In the genomic region with DNA sequence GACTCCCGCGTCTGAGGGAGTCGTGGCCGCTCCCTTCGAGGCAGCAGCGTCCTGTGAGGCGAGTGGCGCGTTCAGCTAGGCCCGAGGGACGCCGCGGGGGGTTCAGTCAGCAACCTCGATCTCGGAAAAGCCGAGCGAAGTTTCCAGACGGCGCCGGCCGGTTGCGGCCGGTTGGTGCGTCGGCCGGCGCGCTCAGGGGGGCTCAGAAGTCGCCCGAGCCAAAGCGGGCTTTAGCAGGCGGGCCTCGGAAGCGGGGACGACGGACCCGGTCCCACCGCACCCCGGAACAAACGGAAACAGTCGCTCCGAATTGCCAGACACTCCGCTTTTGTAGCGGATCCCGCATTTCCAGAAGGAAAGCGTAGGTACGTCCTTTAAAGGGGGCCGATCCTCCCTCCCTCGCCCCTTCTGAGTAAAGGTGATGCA, we compare ENCODE assay signal across 8 mouse cellular contexts. TPM values are rescaled to one million over a fixed set of nuclear protein-coding genes. Genes with fewer than 3 reads are reported as not detected.
DNase-seq lines count a peak whose midpoint lies in the region; ATAC-seq and TF ChIP-seq lines count a peak whose summit lies in the region.

No protein-coding gene starts in this region.

- peaks cover 4% of the 10 kb centered on the region; the same call in 1 of the 2 replicates for H3K9me3 ChIP-seq in heart, embryonic 16.5 days (replicated peaks; ENCODE audit: control insufficient read depth, low read length)
- no peaks in the 10 kb centered on the region for H3K9me3 ChIP-seq in liver, embryonic 15.5 days (replicated peaks)
- H3K9me3 ChIP-seq in stomach, embryonic 16.5 days (replicated peaks; ENCODE audit: control insufficient read depth, low read length) = no peaks in the 10 kb centered on the region

- H3K36me3 ChIP-seq in thymus, adult 2 months (ENCODE audit: control insufficient read depth, insufficient read depth, low read length) = no peaks in the 10 kb centered on the region
- H3K36me3 ChIP-seq in heart, embryonic 16.5 days (ENCODE audit: control insufficient read depth, insufficient read depth) = peaks cover 7% of the 10 kb centered on the region
- H3K36me3 ChIP-seq in liver, embryonic 15.5 days (replicated peaks) = no peaks in the 10 kb centered on the region
- no peaks in the 10 kb centered on the region for H3K36me3 ChIP-seq in stomach, embryonic 16.5 days (ENCODE audit: control insufficient read depth, insufficient read depth, low read length)

- peaks cover 10% of the 10 kb centered on the region for H3K4me1 ChIP-seq in thymus, adult 2 months (replicated peaks; ENCODE audit: control insufficient read depth, insufficient read depth, low read length)
- H3K4me1 ChIP-seq in heart, embryonic 16.5 days (ENCODE audit: control insufficient read depth, insufficient read depth, low read length) = peaks cover 13% of the 10 kb centered on the region
- H3K4me1 ChIP-seq in liver, embryonic 15.5 days (replicated peaks) = peaks cover 16% of the 10 kb centered on the region
- H3K4me1 ChIP-seq in stomach, embryonic 16.5 days (ENCODE audit: control insufficient read depth, insufficient read depth, low read length) = peaks cover 5% of the 10 kb centered on the region

- TF ChIP-seq CTCF in thymus, adult 2 months (IDR thresholded peaks at IDR 0.05; ENCODE audit: borderline replicate concordance, control insufficient read depth, extremely low read depth, insufficient read depth, low read length, poor library complexity) = 0 out of 2 replicates have a peak, but pooled peaks have one; percentile 9

- peak overlapping the region; percentile 73 for H3K4me2 ChIP-seq in heart, embryonic 16.5 days (ENCODE audit: low read depth, low read length)
- H3K4me2 ChIP-seq in liver, embryonic 15.5 days = peak overlapping the region; percentile 89
- H3K4me2 ChIP-seq in stomach, embryonic 16.5 days (ENCODE audit: low read depth, low read length) = peak overlapping the region; percentile 71

- ATAC-seq in heart, embryonic 16.5 days (replicated peaks; ENCODE audit: extremely low read depth, insufficient read depth, low FRiP score) = peak; percentile 17; the same call in 1 of the 2 replicates
- 0 out of 2 replicates have a peak, but pooled peaks have one; percentile 3 for ATAC-seq in liver, embryonic 15.5 days (ENCODE audit: insufficient read depth)
- ATAC-seq in stomach, embryonic 16.5 days (ENCODE audit: insufficient read depth, low FRiP score) = peak; percentile 19; the same call in 1 of the 2 replicates

- no peaks in the 10 kb centered on the region for H3K27me3 ChIP-seq in thymus, adult 2 months (ENCODE audit: control insufficient read depth, insufficient read depth, low read length)
- H3K27me3 ChIP-seq in heart, embryonic 16.5 days (ENCODE audit: control insufficient read depth, insufficient read depth, low read length) = no peaks in the 10 kb centered on the region
- peaks cover 75% of the 10 kb centered on the region for H3K27me3 ChIP-seq in liver, embryonic 15.5 days
- H3K27me3 ChIP-seq in stomach, embryonic 16.5 days (ENCODE audit: control insufficient read depth, insufficient read depth, low read length) = no peaks in the 10 kb centered on the region

- H3K4me3 ChIP-seq in thymus, adult 2 months (ENCODE audit: control insufficient read depth, insufficient read depth, low read length) = peak overlapping the region; percentile 98
- H3K4me3 ChIP-seq in heart, embryonic 16.5 days (ENCODE audit: low read length) = peak overlapping the region; percentile 85
- H3K4me3 ChIP-seq in liver, embryonic 15.5 days (replicated peaks) = peak overlapping the region; percentile 88
- H3K4me3 ChIP-seq in stomach, embryonic 16.5 days (replicated peaks; ENCODE audit: low read length) = peak overlapping the region; percentile 62

- TF ChIP-seq POLR2A in thymus, adult 2 months (IDR thresholded peaks at IDR 0.05; ENCODE audit: control insufficient read depth, extremely low read depth, insufficient read depth, low read length, poor library complexity) = no peak

- DNase-seq in adrenal gland, postnatal 14 days = peak; percentile 71
- no peak for DNase-seq in adrenal gland, adult 2 months
- no peak for DNase-seq in thymus, adult 2 months
- DNase-seq in thymus, adult 18-20 months = no peak
- no peak for DNase-seq in thymus, postnatal 0 days (ENCODE audit: low spot score)

- 10% methylated on average over 49 of the region's 49 CpGs for WGBS in thymus, adult 2 months
- WGBS in heart, embryonic 16.5 days = 9% methylated on average over 49 of the region's 49 CpGs
- WGBS in liver, embryonic 15.5 days (ENCODE audit: insufficient replicate concordance) = 10% methylated on average over 49 of the region's 49 CpGs
- WGBS in stomach, embryonic 16.5 days = 11% methylated on average over 48 of the region's 49 CpGs

- peak overlapping the region; percentile 90 for H3K9ac ChIP-seq in heart, embryonic 16.5 days (ENCODE audit: low read length)
- peak overlapping the region; percentile 69 for H3K9ac ChIP-seq in liver, embryonic 15.5 days
- H3K9ac ChIP-seq in stomach, embryonic 16.5 days (ENCODE audit: low read length) = peak overlapping the region; percentile 76

- H3K27ac ChIP-seq in thymus, adult 2 months (ENCODE audit: control insufficient read depth, insufficient read depth, low read length) = no peak overlapping the region
- H3K27ac ChIP-seq in heart, embryonic 16.5 days (ENCODE audit: low read length) = peak overlapping the region; percentile 69
- no peak overlapping the region; the same call in 1 of the 2 replicates for H3K27ac ChIP-seq in liver, embryonic 15.5 days (replicated peaks)
- peak overlapping the region; percentile 60 for H3K27ac ChIP-seq in stomach, embryonic 16.5 days (ENCODE audit: low read length)

RNA-seq across cellular contexts. Expression of gene Parp12, which starts 0.3 kb away (rescaled TPM):
- 15.6 and 16.0 TPM in 2 replicates for total RNA-seq in adrenal gland, postnatal 14 days (2021)
- total RNA-seq in adrenal gland, adult 2 months (2021) = 10 to 100 TPM; 15.3 to 20.3 TPM
- 29.6 and 33.0 TPM in 2 replicates for polyA plus RNA-seq in adrenal gland, adult 2 months (2012; rRNA removed)
- 23.0 and 24.3 TPM in 2 replicates for polyA plus RNA-seq in thymus, adult 2 months (2012; rRNA removed)
- 11.4 TPM in 2 replicates for polyA plus RNA-seq in heart, embryonic 16.5 days (2015; fragmentation: Nextera tagmentation; extraction: Ambion mirVana)
- 5.1 and 5.2 TPM in 2 replicates for polyA plus RNA-seq in liver, embryonic 15.5 days (2015; fragmentation: Nextera tagmentation; extraction: Ambion mirVana)
- 7.9 and 9.7 TPM in 2 replicates for polyA plus RNA-seq in stomach, embryonic 16.5 days (2015; fragmentation: Nextera tagmentation; extraction: Ambion mirVana)
- polyA plus RNA-seq in thymus, postnatal 0 days (2015; fragmentation: Nextera tagmentation; extraction: Ambion mirVana) = 10.3 and 10.8 TPM in 2 replicates

Comparison
In these comparisons a context has a peak if more than half of its experiments do, and no peak if none do; other contexts are left out.
1. H3K27ac ChIP-seq: peak in heart, embryonic 16.5 days (single experiment) and stomach, embryonic 16.5 days (single experiment); none in thymus, adult 2 months (single experiment) and liver, embryonic 15.5 days (single experiment).
2. Peak in every context shown above with its lines, with median percentiles within 50 percentile points of each other: H3K4me3 ChIP-seq, ATAC-seq, H3K4me2 ChIP-seq and H3K9ac ChIP-seq.